Mouse (Mus musculus): ENCODE data around the gene Ank.

GRCm38 (mm10) chr15:27530023-27530422 lies 63.5 kb downstream of the Ank start:
- TF ChIP-seq CTCF (IDR thresholded peaks at IDR 0.05; ENCODE audit: extremely low read depth, insufficient read depth, low read length) (no peak), POLR2A (IDR thresholded peaks at IDR 0.05; ENCODE audit: extremely low read depth, insufficient read depth, low read length) (no peak)

Data from cortical plate, adult 2 months (tissue).